Mouse (Mus musculus) telencephalon, adult 2 months (tissue): ENCODE results near the gene Tm4sf4.
A peak's percentile ranks its signal among the peaks of the same experiment; 100 is the strongest.

Source experiments
- DNase-seq: peaks from one replicate; pipeline ENCODE4 v3.0.0-alpha.2; 2011; ENCODE audit warnings: low read depth, low spot score

Tm4sf4 gene

GRCm38 (mm10) chr3:57474421-57474820 lies 49.3 kb downstream of the Tm4sf4 start:
- DNase-seq, result no peak

GRCm38 (mm10) chr3:57480640-57481039 lies 55.5 kb downstream of the Tm4sf4 start:
- peak; percentile 62 for DNase-seq

- DNase-seq, result no peak
Observed at GRCm38 (mm10) chr3:57481981-57482380, 56.9 kb downstream of the Tm4sf4 start.

GRCm38 (mm10) chr3:57486068-57486467 lies 61.0 kb downstream of the Tm4sf4 start:
- DNase-seq, result no peak

- DNase-seq, result no peak
Observed at GRCm38 (mm10) chr3:57487455-57488153, 62.5 kb downstream of the Tm4sf4 start.
